Mouse (Mus musculus) liver, adult (tissue): ENCODE measurements at regions not wholly inside any gene's neighbourhood (a gene's known extent, or its start where the extent isn't known, plus 50 kb on each side); places are given as distances from the start of the nearest gene placed in this dataset.

Experiments used
- GATA4 ChIP-seq: IDR thresholded peaks from 2 replicates; pipeline ENCODE4 v1.6.1; 2014; ENCODE audit warnings: mild to moderate bottlenecking, low read length; ENCODE audit not compliant: insufficient replicate concordance

DNA sequence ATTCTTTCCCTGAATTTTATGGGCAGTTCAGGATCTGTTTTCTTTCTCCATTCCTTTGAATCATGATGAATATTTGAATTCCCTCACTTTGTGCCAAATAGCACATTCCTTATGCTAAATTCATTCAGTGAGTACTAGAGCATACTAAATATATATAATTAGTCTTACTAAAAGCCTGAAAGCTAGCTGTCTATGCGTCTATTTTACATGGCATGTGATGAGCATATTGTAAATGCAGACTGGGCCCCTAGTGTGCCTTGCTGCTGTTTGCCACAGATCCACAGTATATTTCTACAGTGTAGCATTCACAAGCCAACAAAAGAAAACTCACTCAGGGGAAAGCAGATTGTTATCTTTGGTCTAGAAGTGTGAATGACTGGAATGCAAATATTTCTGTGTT lies 268.7 kb upstream of the Xrcc4 start:
- TF ChIP-seq GATA4, result no peak

DNA sequence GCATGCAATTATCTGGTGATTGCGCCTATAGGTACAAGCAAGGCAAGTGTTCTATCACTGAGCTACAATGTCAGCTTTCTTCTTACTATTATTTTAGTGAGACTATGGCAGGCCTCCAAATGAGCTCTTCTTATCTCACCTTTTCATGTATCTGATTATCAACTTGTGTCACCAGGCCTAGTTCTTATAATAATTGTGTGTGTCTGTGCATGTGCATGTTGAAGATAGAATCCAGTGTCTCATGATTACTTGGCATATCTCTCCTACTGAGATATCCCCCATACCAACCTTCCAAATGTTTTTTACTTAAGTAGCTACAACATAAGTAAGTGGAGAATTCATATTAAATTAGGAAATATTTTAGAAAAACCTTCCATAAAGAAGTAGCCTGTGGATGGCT lies 266.2 kb upstream of the Xrcc4 start:
- no peak for TF ChIP-seq GATA4

DNA sequence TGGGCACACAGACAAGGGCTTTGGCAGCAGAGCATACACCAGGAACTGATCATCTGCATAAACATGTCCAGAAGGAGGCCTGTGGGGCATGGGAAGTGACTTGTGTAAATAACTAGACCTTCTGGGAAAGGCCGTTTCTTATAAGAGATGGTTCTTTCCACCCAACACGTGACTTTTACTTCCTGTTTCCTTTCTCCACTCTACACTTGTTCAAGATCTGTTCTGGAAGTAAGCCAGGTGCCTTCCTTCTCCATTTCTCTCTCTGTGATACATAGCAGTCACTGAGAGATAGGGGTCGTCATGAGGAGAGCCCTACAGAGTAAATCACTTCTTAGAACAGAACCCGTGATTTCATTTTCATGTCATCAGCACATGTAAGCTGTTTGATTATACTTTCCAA lies 253.4 kb upstream of the Xrcc4 start:
- no peak for TF ChIP-seq GATA4

DNA sequence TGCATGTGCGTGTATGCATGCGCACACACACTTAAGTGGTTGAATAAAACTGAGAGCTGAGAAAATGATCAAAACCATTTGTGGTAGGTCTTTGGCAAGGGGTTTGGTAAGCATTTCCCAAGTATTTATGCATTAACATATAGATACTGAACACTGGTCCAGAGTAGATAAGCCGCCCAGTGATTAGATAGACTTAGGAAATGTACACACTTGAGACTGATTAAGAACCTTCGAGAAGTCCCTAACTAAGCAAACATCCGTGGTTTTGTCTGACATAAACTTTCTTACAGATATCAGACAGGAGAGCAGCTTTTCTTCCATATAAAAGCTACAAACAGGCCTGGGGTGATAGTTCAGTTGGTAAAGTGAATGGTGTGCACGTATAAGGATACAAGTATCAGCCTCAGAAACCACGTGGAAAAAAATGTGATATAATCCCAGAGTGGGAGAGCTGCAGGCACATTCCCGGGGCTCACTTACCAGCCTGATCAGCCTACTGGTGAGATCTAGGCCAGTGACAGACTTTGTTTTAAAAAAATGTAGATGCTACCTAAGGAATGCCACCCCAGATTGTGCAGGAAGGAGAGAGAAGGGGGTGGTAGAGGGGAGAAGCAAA lies 252.3 kb upstream of the Xrcc4 start:
- TF ChIP-seq GATA4, result no peak

DNA sequence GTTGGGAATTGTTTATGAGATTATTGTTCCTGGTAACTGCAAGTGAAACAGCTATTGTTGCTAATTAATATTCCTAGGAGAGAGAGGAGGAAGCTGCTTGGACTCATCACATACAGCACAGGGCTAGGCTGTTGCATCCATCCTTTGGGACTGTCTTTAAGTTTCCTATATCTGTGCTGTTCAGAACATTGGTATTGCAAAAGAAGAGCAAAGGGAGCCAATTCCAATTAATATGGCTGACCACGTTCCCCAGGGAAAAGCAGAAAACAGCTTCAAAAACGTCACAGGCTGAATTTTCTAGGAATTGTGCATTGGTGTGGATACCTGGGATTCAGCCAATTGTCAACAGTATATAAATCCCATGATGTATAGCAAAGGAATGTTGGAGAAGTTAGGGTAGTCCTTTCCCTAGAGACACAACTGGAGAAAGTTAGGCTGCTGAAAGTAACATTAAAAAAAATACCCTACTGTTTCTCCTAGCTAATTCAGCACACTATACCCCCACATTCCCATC lies 251.3 kb upstream of the Xrcc4 start:
- no peak for TF ChIP-seq GATA4

DNA sequence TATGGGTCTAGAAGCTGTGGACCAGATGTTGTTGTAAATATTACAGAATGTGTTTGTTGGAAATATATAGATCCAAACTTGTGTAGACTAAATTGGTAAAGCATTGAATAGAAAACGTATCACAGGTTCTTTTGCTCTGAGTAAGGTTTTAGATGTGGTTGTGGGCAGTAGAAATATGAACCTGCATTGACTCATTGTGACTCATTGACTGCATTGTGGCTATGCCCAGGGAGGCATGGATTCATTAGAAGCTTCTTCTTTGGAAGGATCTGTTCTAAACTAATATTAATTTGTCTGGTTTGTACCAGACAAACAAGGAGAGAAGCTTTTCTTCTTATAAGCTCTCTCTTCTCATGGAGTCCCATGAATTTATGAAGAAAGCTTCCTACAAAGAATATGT lies 248.2 kb upstream of the Xrcc4 start:
- no peak for TF ChIP-seq GATA4

DNA sequence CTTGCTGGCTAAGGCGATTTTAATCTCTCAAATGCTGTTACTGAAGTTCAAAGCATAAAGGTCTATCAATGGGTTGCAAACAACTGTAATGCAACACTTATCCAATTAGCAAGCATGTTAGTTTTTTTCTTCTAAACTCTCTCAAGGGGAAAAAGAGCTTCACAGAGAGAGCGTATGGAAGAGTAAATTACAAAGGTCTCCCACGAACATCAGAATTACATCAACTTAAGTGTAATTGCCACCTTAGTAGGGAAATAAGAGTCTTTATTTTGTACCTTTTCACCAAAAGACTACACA lies 246.3 kb upstream of the Xrcc4 start:
- TF ChIP-seq GATA4, result no peak

DNA sequence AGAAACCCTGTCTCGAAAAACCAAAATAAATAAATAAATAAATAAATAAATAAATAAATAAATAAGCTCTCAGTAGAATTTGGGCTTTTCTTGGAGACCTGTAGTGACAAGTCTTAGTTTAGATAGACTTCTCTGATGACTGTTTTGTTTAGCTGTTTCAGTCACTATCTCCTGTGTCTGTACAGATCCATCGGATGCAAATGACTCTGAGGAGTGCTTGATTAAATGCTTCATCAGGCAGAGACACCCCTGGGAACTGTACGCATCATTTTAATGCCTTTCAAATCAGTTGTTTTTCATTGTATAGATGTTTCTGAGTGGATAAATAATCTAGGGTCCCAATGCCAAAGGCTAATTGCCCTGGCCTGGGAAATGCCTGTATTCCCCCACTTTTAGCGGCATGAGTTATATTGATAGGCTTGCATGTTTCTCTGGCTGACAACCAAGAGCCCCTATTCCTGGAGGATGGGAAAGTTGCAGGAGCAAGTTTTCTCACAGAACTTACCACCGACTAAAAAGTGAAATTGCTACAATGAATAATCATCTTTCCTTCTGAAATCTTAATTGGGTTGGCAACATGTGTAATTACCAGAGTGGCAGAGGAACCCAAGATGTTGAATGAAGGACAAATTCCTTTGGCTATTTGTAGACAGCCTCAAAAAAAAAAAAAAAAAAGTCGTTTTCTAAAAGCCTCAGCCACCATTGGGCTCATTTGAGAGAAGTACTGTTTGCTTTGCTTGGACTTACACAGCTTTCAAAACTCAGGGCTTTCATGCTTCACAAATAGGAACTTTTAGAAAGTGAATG lies 245.7 kb upstream of the Xrcc4 start:
- TF ChIP-seq GATA4, result no peak

DNA sequence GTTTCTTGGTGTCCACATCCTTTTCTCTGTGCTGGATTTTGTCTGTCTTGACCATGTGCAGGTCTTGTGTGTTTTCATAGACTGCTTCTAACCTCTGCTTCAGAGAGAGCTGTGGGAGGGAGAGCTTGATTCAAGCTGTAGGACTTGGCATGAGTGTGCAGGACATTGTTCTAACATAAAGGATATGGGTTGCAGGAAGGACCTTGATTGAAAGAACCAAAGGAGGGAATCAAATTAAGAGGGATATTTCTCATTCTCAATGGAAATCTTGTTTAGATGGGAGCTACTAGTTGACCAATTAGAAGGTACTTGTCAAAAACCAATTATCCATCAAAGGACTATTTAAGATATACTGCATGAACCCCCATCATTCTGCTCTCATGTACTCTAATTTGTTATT lies 244.9 kb upstream of the Xrcc4 start:
- TF ChIP-seq GATA4, result no peak

DNA sequence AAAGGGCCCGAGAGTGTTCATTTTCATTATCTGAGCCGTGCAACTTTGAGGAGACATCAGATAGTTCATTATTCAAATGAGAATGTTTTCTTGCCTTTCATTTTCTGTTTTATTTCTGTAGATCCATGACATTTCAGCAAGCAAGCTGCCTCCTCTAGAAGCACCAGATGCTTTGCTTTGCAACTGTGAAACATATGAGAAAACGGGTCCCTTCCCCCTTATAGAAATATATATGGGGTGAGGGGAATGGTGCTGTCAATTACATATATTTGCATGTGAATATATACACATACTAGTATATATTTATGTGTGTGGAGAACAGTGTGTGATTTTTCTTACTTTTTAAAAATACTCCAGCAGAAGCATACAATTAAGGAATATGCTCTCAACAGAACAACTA lies 235.8 kb upstream of the Xrcc4 start:
- TF ChIP-seq GATA4, result no peak

DNA sequence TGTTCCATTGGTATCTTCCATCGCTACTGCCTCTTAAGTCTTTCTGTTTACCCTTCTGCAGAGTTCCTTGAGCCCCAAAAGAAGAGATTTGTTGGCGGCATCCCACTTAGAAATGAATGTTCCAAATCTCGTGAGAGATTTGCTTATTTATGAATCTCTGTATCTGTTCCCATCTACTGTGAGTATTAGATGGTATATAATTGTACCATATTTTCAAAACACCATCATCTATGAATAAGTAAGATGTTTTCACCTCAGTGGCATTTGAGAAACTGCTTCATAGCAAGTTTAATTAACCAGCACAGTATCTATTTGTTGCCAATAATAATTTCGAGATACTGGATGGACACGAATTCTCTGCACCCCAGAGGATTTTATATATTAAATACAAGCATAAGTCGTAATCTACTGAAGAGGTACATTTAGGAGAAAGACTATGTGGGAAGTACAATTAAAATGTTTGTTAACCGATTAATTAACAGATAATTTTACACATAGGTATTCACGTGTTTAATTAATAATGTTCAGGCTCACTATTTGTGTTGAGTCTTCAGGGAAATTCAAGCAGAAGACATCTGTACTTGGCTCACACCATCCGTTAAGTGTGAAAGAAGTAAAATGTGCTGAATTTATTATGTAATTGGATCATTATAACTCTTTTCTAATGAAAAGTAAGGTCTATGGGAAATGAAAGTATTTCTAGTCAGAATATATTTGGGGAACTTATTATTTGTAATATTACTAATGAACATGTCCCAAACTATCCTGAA lies 224.0 kb upstream of the Xrcc4 start:
- no peak for TF ChIP-seq GATA4

DNA sequence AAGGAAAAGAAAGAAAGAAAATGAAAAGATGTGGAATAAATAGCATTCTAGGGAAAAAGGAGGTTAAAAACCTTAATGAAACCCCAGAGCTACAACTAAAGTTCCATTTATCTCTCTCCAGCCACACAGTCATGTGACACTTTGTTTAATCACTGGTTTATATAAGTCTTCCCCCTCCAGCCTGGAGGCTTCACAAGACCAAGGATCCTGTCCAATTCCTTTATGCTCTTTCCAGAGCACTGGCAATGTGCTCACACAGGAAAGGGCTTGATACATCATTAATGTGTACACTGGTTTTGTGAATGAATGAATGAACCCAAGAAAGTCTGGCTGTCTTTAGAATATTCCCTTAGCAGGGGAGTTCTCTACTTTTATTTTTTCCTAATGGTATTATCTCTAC lies 221.1 kb upstream of the Xrcc4 start:
- no peak for TF ChIP-seq GATA4

DNA sequence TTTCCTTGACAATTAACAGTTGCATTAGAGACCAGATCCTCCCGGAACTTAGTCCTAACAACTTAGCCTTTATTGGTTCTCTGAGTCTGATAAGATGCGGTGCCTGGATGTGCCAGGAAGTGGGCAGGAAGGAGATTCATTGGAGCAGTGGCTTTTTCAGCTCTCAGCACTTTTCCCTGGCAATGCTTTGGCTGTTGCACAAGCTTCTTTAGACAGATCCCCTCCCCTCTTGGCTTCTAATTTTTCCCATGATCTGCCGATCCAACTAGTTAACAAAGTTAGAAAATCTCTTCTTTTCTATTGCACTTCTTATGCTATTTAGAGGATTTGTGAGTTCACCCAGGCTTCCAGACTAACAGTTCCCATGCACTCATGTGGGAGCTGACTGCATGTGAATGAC lies 211.1 kb upstream of the Xrcc4 start:
- TF ChIP-seq GATA4, result no peak

DNA sequence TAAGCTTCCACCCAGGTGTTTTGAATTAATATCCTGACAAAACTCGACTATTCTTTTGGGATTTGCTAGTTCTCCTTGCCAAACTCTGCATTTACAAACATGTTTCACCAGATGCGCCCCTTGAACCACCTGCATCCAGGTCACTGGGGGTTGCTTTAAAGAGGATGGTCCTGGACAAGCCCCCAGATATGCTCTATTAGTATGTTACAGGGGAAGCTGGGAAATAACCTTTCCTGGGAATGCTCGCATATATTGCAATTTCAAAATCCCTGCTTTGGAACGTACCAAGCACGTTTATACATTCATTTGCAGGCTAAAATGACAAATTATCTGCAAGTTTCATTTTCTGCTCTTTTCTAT lies 205.2 kb upstream of the Xrcc4 start:
- no peak for TF ChIP-seq GATA4

DNA sequence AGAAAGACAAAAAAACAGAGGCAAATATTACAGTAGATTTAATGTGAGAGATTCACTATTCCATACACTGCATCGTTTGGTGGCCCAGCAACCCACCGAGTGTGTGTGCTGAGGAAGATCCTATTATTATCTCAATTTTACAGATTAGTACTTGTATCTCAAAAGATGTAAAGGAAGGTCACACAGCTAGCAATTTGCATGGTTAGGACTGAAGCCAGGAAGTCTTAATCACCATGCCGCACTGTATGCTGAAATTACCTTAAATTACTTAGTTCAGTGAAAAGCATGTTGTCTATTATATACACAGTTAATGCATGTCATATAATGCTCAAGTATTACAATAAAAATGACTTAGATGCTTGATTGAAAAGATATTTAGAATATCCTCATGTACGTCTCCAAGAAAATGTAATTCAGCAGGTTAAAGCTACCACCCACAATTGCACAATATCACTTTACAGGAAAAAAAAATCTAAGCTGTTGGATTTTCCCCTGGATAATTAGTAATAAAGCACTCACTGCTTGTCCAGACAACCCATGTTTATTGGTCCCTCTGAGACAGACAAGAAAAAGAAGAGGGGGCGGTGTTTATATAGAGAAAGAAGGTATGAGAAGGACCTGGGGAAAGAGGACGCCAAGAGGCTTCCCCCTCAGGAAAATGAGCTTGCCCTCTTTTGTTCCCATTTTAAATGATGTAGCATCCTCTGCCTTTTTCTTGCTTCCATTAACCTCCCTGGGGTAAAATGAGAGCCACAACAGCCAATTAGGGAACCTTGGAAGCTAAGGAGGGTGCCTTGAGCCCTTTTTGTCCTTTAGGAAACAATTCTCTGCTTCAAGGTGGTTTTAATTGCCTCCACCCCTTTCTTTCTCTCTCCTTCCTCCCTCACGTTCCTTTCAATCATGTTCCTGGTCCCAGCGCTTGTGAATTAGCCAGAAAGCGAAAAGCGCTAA lies 204.6 kb upstream of the Xrcc4 start:
- no peak for TF ChIP-seq GATA4

DNA sequence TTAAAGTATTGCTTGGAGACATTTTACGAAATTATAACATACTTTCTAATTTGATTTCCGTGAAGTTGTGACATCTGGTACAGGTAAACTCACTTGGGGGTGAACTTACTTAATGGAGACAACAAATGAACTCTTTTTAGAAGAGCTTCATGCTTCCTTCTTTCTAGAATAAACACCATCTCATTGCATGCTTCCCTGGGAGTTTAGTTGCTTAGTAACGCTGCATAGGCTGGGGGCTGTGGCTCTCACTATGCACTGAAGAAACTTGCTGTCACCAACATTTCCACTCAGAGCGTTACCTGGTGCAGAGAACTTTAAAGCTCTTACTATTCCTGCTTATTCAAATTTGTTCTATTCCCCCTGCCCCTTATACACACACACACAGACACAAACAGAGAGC lies 203.5 kb upstream of the Xrcc4 start:
- TF ChIP-seq GATA4, result no peak

DNA sequence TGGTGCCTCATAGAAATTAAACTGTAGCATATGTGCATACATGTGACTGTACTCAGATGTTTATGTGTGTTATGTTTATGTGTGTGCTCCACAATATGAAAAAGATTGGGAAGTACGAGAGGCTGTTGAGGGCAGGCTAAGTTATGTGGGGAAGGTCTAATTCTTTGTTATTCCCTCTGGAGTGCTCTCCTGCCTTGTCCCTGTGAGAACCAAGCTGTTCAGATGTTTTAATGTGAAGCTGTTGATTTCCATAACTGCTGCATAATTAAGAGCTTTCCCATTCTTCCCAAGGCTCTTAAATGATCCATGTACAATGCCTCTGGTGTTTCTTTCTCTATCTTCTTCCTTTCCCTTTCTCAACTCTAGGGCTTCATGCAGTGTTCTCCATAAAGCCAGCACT lies 202.7 kb upstream of the Xrcc4 start:
- TF ChIP-seq GATA4, result no peak
